Mouse (Mus musculus) bone marrow, adult 2 months (tissue): ENCODE measurements at regions not wholly inside any gene's neighbourhood (a gene's known extent, or its start where the extent isn't known, plus 50 kb on each side); places are given as distances from the start of the nearest gene placed in this dataset.

ENCODE experiments used
- H3K27ac ChIP-seq: fragments of 200-500 bp; 2 replicates; pipeline ENCODE4 v1.5.1; 2012; ENCODE audit warnings: low read depth, mild to moderate bottlenecking, control low read depth, inconsistent platforms, low read length; ENCODE audit not compliant: control insufficient read depth, poor library complexity, insufficient read depth
- H3K4me1 ChIP-seq: fragments of 200-500 bp; 2 replicates; pipeline ENCODE4 v1.6.1; 2011; ENCODE audit warnings: low read length; ENCODE audit not compliant: control insufficient read depth, insufficient read depth
- H3K4me3 ChIP-seq: fragments of 200-500 bp; replicated peaks from 2 replicates; pipeline ENCODE3; 2011; ENCODE audit warnings: mild to moderate bottlenecking, low read depth, low read length, control low read depth; ENCODE audit not compliant: control insufficient read depth
- CTCF ChIP-seq: fragments of 200-500 bp; IDR thresholded peaks from 2 replicates; pipeline ENCODE4 v1.5.1; 2011; ENCODE audit warnings: low read length, control low read depth; ENCODE audit not compliant: control insufficient read depth, insufficient read depth
- POLR2A ChIP-seq: fragments of 200-500 bp; IDR thresholded peaks from 2 replicates; pipeline ENCODE4 v1.6.1; 2011; ENCODE audit warnings: low read depth, mild to moderate bottlenecking, control low read depth, low read length, borderline replicate concordance; ENCODE audit not compliant: control insufficient read depth
- WGBS: fragments of 180-500 bp; shearing (Covaris S2); methylation state at CpG from one replicate; pipeline ENCODE4 v1.1.7; 2018; 5-methylcytosine and 5-hydroxymethylcytosine counted together

DNA sequence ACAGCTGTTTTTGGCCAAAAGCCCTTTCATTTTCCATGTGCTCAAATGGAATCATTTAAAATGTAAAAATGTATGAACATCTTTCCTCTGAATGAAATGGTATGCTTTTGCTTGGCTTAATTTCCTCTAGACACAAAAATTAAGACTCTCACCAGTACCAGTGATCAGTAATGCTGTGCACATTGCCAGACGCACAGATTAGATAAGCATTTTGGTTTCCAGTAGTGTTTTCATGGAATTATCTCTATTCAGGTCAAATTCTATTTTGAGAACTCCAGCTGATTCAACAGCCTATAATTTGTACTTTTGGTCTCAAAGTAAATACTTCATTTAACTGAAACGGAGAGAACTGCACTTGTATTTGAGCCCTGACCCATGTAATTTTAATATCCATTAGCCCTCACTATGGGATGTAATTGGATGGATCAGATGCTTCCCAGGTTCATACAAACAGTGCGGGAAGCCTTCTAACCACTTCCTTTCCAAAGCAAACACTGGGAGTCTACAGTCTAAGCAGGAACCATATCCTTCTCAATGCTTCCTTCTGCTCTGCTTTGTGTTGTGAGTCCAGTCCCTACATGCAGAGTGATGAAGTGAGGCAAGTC, 794.6 kb upstream of the 2610301B20Rik start:
- Histone ChIP-seq H3K4me3 (no peak overlapping the region), H3K4me1 (no peaks in the 10 kb centered on the region), H3K27ac (no peak overlapping the region)
- 75% methylated on average over 3 of the region's 3 CpGs for WGBS
- no peak for TF ChIP-seq POLR2A
- TF ChIP-seq CTCF, result no peak

DNA sequence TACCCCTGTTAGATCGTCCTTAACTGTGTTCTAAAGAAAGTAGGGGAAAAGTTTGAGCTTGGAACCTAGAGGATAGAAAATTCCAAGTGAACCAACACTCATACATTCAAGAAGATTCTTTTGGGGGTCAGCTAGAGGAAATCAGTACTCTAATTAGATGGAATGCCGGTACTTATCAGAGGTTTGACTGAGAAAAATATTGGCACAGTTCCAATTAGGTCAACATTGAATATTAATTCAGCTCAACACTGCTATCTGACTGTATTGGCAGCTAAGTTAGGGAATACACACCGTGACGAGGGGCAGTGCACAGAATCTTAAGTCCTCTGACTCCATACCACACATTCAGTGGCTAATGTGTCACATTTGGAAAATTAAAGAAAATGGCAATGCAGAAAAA, 759.5 kb upstream of the 2610301B20Rik start:
- no peak overlapping the region for H3K4me3 ChIP-seq
- TF ChIP-seq POLR2A (no peak), CTCF (no peak)
- H3K27ac ChIP-seq, result no peak overlapping the region
- H3K4me1 ChIP-seq, result no peaks in the 10 kb centered on the region
- 76% methylated on average over 4 of the region's 4 CpGs for WGBS

DNA sequence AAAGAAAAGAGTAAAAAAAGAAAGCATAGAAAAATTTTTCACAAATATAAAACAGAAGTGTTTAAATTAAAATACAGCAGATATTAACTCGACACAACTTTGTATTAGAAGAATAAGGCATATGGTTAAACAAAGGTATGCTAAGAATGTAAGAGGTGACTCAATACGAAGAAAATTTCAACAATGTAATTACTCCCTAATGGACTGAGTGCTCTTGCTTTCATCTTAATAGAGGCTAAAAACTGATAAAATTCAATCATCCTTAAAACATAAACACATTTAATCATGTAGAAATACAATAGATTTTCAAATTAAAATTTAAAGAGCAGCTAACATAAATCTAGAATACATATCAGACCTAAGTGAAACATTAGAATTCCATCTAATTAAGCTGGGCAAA, 756.3 kb upstream of the 2610301B20Rik start:
- TF ChIP-seq CTCF (no peak), POLR2A (no peak)
- Histone ChIP-seq H3K4me1 (no peaks in the 10 kb centered on the region), H3K27ac (no peak overlapping the region), H3K4me3 (no peak overlapping the region)
- WGBS, result 71% methylated on average over 2 of the region's 2 CpGs

- TF ChIP-seq POLR2A (no peak), CTCF (no peak)
- H3K4me1 ChIP-seq, result no peaks in the 10 kb centered on the region
- WGBS, result 67% methylated on average over 2 of the region's 2 CpGs
- no peak overlapping the region for H3K27ac ChIP-seq
- no peak overlapping the region for H3K4me3 ChIP-seq
These were observed 750.0 kb upstream of the 2610301B20Rik start for GRCm38 (mm10) chr4:10124252-10124651.

DNA sequence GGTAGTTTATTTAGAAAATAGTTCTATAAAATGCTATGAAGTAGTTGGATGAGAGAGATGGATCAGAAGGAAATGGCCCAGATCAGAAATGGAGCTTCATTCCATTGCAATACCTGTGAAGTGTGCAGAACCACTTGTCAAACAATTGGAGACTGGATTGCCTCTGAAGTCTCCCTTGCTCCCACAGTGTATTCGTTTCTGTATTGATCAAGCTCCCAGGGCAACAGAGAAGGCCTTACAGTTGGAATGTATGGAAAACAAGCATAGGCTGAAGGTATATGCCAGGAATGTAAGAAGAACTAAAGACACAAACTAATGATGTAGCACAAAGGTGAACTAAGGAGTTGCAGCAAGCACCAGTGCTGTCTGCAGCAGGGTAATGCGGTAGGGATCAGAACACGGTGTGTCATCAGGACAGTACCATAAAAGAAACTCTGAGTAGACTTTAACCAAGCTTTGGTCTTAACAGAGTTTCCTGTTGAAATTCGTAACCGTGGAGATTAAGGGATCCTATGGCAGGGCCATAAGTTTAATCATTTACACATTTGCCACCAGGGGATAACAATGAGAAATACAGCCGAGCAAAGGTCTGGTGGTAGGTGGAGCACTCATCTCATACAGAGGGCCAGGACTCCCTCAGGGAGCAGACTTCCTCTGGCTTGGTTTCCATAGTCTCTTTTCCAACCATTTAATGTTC, 732.9 kb upstream of the 2610301B20Rik start:
- Histone ChIP-seq H3K4me3 (no peak overlapping the region), H3K4me1 (no peaks in the 10 kb centered on the region), H3K27ac (no peak overlapping the region)
- no peak for TF ChIP-seq POLR2A
- TF ChIP-seq CTCF, result no peak
- 71% methylated on average over 6 of the region's 6 CpGs for WGBS

- 58% methylated on average over 2 of the region's 2 CpGs for WGBS
These were observed 724.4 kb upstream of the 2610301B20Rik start for GRCm38 (mm10) chr4:10149911-10150310.

GRCm38 (mm10) chr4:10150501-10150900, 723.8 kb upstream of the 2610301B20Rik start:
- H3K4me3 ChIP-seq, result no peak overlapping the region
- no peaks in the 10 kb centered on the region for H3K4me1 ChIP-seq
- no peak for TF ChIP-seq CTCF
- TF ChIP-seq POLR2A, result no peak
- 3% methylated on average over 2 of the region's 2 CpGs for WGBS
- H3K27ac ChIP-seq, result no peak overlapping the region

More at GRCm38 (mm10) chr4:10149911-10150310, 724.4 kb upstream of the 2610301B20Rik start:
- Histone ChIP-seq H3K4me1 (no peaks in the 10 kb centered on the region), H3K4me3 (no peak overlapping the region), H3K27ac (no peak overlapping the region)
- no peak for TF ChIP-seq CTCF
- no peak for TF ChIP-seq POLR2A

DNA sequence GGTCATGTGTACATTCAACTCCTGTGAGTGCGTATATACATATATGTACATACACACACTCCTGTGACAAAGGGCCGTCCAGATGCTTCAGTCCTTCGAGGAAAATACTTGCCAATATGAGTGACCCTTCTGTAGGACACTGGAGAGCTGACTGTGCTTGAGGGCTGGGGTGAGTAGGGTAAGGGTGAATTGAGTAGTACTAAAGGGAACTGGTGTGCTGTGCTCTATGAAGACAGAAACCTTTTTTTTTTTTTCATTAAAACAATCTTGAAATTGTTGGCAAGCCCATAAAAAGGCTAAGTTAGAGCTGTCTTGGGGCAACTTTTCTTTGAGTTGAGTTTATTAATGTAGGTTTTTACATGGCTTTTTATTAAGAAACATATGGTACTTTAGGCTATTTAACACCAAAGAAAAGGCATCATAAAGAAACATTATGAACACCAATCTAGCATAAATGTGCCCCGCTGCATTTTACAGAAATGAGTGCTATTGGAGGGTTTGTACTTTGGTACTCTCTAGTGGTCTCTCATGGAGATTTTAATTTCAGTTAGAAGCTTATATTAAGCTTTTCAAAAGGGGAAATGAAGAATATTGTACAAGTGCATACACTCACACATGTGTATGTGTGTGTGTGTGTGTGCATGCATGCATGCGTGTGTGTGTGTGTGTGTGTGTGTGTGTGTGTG, 718.5 kb upstream of the 2610301B20Rik start:
- H3K4me1 ChIP-seq, result no peaks in the 10 kb centered on the region
- TF ChIP-seq CTCF, result no peak
- no peak for TF ChIP-seq POLR2A
- no peak overlapping the region for H3K27ac ChIP-seq
- 78% methylated on average over 5 of the region's 5 CpGs for WGBS
- H3K4me3 ChIP-seq, result no peak overlapping the region

GRCm38 (mm10) chr4:10189896-10190295, 684.4 kb upstream of the 2610301B20Rik start:
- Histone ChIP-seq H3K27ac (no peak overlapping the region), H3K4me3 (no peak overlapping the region), H3K4me1 (no peaks in the 10 kb centered on the region)
- 54% methylated on average over 3 of the region's 3 CpGs for WGBS
- TF ChIP-seq CTCF (no peak), POLR2A (no peak)
